Mouse (Mus musculus) heart, embryonic 10.5 days (tissue): Measurements from ENCODE around the gene Ube2o. TPM values are rescaled to one million over a fixed set of nuclear protein-coding genes. Genes with fewer than 3 reads are reported as not detected.
A peak's percentile ranks its signal among the peaks of the same experiment; 100 is the strongest.

Experiments
- DNase-seq: peaks from one replicate; pipeline ENCODE4 v3.0.0-alpha.2; 2017; ENCODE audit warnings: low spot score
- H3K27ac ChIP-seq: fragments of 300-500 bp; sonication (generic); 2 replicates; pipeline ENCODE4 v1.5.1; 2016; ENCODE audit warnings: mild to moderate bottlenecking
- H3K27me3 ChIP-seq: fragments of 300-500 bp; sonication (generic); 2 replicates; pipeline ENCODE4 v1.6.1; 2016; ENCODE audit warnings: mild to moderate bottlenecking; ENCODE audit not compliant: poor library complexity, insufficient read depth, severe bottlenecking
- H3K36me3 ChIP-seq: fragments of 300-500 bp; sonication (generic); 2 replicates; pipeline ENCODE4 v1.6.1; 2016; ENCODE audit warnings: mild to moderate bottlenecking, moderate library complexity
- H3K4me1 ChIP-seq: fragments of 300-500 bp; sonication (generic); 2 replicates; pipeline ENCODE4 v1.6.1; 2016; ENCODE audit warnings: mild to moderate bottlenecking
- H3K4me3 ChIP-seq: fragments of 300-500 bp; sonication (generic); 2 replicates; pipeline ENCODE4 v1.5.1; 2016; ENCODE audit warnings: mild to moderate bottlenecking, moderate library complexity
- H3K9me3 ChIP-seq: fragments of 300-500 bp; sonication (generic); 2 replicates; pipeline ENCODE4 v1.6.1; 2016; ENCODE audit warnings: mild to moderate bottlenecking, moderate library complexity
- WGBS: fragments of 180-500 bp; shearing (Covaris S2); methylation state at CpG from one replicate; pipeline ENCODE4 v1.1.7; 2016; 5-methylcytosine and 5-hydroxymethylcytosine counted together
- polyA plus RNA-seq: library from polyadenylated mRNA; unstranded; fragments of >200 nt; fragmentation: Nextera tagmentation; extraction: Ambion mirVana; gene quantifications from 2 replicates; pipeline ENCODE4 v1.2.1, GENCODE M21; 2016

Gene Ube2o
- polyA plus RNA-seq, 1 experiment from 2014 or later, result 10.3 TPM

DNA sequence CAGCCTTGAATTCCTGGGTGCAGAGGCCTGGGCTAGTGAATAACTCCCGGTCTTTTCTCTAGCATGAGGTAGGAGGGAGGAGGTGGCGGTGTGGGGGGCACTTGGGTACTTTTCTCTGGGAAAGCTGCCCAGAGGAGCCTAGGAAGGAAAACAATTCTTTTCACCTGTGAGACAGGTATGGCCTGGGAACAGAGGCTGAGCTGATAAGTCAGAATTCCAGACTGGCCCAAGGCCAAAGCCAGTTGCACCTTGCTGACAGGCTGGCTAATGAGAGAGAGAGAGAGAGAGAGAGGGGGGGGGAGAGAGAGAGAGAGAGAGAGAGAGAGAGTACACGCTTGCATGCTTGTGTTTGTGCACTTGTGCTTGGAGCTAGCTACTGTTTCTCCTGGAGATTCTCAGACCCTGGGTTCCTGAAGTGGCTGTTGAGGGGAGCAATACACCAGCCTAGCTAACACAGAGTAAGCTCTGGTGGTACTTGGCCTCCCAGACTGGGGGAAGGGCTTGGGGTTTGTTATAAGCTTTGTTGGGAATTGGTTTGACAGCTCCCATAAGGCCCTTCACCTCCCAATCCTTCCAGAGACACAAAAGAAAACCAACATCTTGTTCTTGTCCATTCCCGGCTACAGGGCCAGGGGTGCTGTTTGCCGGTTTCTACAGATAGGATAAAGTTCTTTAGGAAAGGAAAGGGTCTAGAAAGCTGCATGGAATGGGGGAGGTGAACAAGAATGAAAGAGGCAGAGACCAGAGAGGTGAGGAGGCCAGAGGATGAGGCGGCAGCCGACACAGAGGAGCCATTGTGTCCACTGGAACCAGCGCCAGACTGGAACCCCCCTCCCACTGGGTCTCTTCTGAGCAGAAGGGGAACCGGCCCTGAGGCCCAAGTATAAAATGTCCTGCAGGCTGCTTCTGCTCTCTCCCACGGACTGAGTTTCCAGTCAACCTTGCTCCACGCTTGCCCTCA is 50.8 kb downstream of the Ube2o start, which contains the start of gene Sphk1:
Gene Sphk1, plus strand, starts transcription at position 739 of the 961 bp plus-strand sequence.
- Histone ChIP-seq H3K4me3 (peak within 1 kb of the TSS; percentile 72), H3K4me1 (peaks cover 49% of the 10 kb centered on the region), H3K27ac (peak within 1 kb of the TSS; percentile 71), H3K36me3 (no peaks in the 10 kb centered on the region), H3K9me3 (no peaks in the 10 kb centered on the region), H3K27me3 (peaks cover 73% of the 10 kb centered on the region)
- WGBS, result 27% methylated on average over 11 of the region's 11 CpGs
- DNase-seq, result no peak

DNA sequence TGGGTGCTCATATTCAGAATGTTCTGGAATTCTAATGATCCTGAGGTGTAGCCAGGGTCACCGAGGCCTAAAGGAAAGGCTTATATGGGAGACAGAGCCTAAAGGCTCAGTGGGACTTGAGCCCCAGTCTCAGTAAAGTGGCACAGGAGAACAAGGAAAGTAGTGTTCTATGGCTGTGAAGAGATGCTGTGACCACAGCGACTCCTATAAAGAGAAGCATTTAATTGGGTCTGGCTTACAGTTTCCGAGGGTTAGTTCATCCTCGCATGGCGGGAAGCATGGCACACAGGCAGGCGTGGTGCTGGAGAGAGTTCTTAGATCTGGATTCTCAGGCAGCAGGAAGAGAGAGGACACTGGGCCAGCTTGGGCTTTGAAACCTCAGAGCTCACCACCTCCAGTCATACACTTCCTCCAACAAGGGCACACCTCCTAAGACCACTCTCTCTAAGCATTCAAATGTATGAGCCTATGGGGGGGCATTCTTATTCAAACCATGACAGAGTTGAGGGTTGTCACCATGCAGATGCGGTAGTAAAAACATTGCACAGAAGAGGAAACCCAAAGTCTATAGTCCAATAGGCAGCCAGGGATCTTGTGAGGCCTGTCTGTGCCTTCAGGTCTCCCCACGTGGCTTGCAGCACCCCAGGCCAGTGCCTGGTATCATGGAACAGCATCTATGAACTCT is 52.5 kb downstream of the Ube2o start:
- WGBS, result 74% methylated on average over 8 of the region's 8 CpGs
- peaks cover 62% of the 10 kb centered on the region for H3K27me3 ChIP-seq
- H3K27ac ChIP-seq, result no peak overlapping the region

DNA sequence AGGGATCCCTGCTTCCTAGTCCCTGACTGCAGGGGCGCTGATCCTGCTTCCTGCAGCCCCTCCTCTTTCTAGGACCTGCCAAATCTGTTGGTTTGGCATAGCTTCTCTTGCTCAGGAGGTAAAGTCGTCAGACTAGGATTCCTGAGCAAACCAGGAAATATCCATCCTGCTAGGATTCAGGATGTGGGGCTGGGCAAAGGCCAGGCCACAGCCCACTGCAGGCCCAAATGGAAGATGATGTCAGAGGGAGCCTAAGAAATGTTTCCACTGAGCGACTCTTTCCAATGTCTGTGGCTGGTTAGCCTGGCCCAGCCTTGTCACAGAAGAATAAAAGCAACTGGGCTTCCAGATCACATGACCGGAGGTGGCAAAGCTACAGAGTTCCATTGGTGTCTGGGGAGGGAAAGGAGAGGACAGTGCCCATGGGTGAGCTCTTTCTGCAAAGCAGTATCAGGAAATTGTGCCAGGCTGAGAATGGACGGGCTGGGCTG is 57.5 kb downstream of the Ube2o start:
- Histone ChIP-seq H3K9me3 (no peaks in the 10 kb centered on the region), H3K27me3 (peaks cover 21% of the 10 kb centered on the region), H3K4me1 (peaks cover 28% of the 10 kb centered on the region), H3K36me3 (no peaks in the 10 kb centered on the region), H3K4me3 (no peak overlapping the region), H3K27ac (peak overlapping the region; percentile 84)
- no peak for DNase-seq
- WGBS, result 40% methylated on average over 5 of the region's 5 CpGs

More for the DNA sequence above, 52.5 kb downstream of the Ube2o start:
- no peak for DNase-seq
- H3K9me3 ChIP-seq, result no peaks in the 10 kb centered on the region
- H3K4me3 ChIP-seq, result no peak overlapping the region
- peaks cover 43% of the 10 kb centered on the region for H3K4me1 ChIP-seq
- no peaks in the 10 kb centered on the region for H3K36me3 ChIP-seq

DNA sequence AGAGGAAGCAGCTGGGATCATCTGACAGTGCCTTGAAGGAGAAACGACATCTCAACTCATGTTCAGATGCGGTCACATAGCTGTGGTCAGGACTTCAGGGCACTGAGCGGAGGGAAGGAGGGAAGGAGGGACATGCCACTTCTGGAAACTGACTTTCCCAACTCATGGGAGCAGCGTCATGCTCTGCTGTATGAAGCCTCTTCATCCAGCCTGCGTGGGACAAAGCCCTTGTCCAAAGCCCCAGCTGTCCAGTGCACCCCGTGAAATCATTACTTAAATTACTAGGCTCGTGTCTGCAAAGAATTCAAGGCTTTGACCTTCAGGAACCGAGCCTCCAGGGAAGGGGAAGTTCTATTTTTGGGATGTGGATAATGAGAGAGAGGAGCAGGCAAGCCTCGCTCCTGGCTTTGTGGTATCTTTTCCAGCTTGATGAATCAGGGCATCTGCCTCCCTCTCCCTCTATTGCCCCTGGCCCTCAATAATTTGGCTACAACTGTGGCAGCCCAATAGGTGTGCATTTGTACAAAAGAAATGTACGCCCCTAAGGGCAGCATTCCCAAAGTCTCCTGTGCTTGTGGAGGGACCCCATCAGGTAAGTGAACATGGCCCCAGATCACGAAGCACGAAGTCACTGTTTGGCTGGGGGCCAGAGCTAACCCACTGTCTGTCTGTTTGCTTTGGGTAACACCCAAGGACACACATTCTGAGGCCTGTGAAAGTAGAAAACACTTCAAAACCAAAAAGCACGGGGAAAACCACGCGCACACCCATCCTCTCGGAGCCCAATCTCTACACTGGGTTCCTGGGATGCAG is 58.2 kb downstream of the Ube2o start:
- no peaks in the 10 kb centered on the region for H3K9me3 ChIP-seq
- DNase-seq, result no peak
- peak overlapping the region; percentile 84 for H3K27ac ChIP-seq
- H3K4me3 ChIP-seq, result no peak overlapping the region
- H3K27me3 ChIP-seq, result peaks cover 15% of the 10 kb centered on the region
- peaks cover 34% of the 10 kb centered on the region for H3K4me1 ChIP-seq
- no peaks in the 10 kb centered on the region for H3K36me3 ChIP-seq
- WGBS, result 48% methylated on average over 16 of the region's 16 CpGs

DNA sequence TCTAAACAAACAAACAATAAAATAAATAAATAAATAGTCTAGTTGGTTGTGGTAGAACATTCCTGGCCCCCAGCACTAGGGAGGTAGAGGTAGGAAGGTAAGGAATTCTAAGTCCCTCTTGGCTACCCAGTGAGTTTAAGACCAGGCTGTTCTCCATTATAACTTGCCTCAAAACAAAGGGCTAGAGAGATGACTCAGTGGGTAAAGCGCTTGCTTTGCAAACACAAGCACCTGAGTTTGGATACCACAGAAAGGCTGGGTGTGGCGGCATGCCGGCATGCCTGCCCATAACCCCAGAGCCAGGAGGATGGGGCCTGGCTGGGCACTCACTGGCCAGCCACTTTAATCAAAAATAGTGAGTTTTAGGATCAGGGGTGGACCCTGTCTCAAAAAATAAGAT is 59.2 kb downstream of the Ube2o start:
- Histone ChIP-seq H3K27me3 (peaks cover 7% of the 10 kb centered on the region; the same call in 1 of the 2 replicates), H3K27ac (peak overlapping the region; percentile 65; the same call in 1 of the 2 replicates), H3K4me1 (peaks cover 38% of the 10 kb centered on the region), H3K36me3 (no peaks in the 10 kb centered on the region), H3K9me3 (no peaks in the 10 kb centered on the region), H3K4me3 (no peak overlapping the region)
- DNase-seq, result no peak
- 86% methylated on average over 3 of the region's 3 CpGs for WGBS

DNA sequence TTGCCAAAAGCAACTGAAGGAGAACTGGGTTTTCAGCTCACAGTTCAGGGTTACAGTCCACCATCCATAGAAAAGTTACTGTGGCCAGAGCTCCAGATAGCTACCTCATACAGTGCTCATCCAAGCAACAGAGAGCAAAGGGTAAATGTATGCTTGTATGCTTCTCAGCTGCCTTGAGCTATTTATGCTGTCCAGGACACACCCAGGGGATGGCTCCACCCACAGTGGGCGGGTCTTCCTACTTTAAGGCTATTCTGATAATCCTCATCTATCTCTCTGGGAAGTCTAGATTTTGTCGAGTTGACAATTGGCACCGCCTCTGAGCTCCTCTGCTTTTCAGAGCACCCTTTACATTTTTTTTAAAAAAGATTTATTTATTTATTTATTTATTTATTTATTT is 60.1 kb downstream of the Ube2o start:
- DNase-seq, result no peak
- H3K27me3 ChIP-seq, result 0 out of 2 replicates have a peak, but pooled peaks cover 2% of the 10 kb centered on the region
- no peaks in the 10 kb centered on the region for H3K36me3 ChIP-seq
- no peak overlapping the region for H3K27ac ChIP-seq
- no peaks in the 10 kb centered on the region for H3K9me3 ChIP-seq
- 56% methylated on average over 3 of the region's 3 CpGs for WGBS
- H3K4me1 ChIP-seq, result peaks cover 38% of the 10 kb centered on the region
- H3K4me3 ChIP-seq, result no peak overlapping the region

DNA sequence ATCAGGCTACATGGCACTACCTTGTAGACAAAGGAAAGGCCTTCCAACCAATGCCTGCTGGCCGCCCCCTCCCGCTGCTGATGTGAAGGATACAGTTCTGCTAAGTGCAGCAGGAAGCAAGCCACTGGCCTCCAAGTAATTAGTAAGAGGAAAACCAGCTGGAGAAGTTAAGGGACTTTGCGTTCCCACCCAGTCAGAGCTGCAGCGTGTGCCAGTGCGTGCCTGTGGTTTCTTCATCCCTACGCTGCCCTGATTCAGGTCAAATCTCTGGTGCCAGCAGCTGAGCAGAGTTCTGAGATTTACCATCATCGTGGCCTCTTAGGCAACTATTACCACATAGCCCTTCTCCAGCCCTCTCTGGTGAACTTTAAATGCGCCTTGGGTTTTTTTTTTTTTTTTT is 62.8 kb downstream of the Ube2o start:
- 54% methylated on average over 8 of the region's 8 CpGs for WGBS
- H3K4me1 ChIP-seq, result peaks cover 38% of the 10 kb centered on the region
- peak overlapping the region; percentile 69; the same call in 1 of the 2 replicates for H3K27ac ChIP-seq
- no peak for DNase-seq
- H3K4me3 ChIP-seq, result no peak overlapping the region
- peaks cover 25% of the 10 kb centered on the region for H3K27me3 ChIP-seq
- H3K9me3 ChIP-seq, result no peaks in the 10 kb centered on the region
- H3K36me3 ChIP-seq, result no peaks in the 10 kb centered on the region

DNA sequence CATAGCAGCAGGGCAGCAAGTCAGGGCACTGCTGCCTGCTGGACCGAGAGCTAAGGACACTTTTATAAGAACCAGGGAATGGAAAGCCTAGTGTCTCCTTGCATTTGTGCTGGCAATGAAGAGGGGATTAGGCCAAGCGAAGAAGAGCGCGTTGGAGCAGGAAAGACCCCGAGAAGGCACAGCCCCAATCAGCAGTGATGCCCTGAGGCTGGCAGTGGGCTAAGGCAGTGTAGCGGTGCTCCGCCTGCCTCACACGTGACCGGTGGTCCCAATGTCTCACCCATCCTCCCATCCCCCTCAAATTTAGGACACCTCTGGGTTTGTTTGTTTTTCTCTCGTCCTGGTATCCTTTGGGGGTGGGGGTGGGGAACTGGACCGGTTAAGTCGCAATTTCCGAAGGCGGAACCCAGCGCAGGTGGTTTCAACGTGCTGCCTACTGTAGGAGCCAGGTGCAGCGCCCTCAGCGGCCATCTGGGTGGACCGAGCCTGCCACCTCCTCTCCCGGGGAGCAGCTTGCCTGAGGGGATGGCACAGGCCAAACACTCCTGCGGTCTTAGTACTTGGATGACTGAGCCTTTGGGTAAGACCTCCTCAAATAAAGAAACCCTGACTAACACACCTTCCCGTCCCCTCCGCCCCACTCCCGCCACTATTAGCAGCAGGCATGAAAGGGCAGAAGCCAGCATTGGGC is 65.8 kb downstream of the Ube2o start:
- H3K4me1 ChIP-seq, result peaks cover 23% of the 10 kb centered on the region
- 17% methylated on average over 24 of the region's 24 CpGs for WGBS
- peaks cover 25% of the 10 kb centered on the region for H3K27me3 ChIP-seq
- H3K9me3 ChIP-seq, result no peaks in the 10 kb centered on the region
- peak overlapping the region; percentile 28 for H3K4me3 ChIP-seq
- DNase-seq, result no peak
- H3K27ac ChIP-seq, result no peak overlapping the region
- no peaks in the 10 kb centered on the region for H3K36me3 ChIP-seq

DNA sequence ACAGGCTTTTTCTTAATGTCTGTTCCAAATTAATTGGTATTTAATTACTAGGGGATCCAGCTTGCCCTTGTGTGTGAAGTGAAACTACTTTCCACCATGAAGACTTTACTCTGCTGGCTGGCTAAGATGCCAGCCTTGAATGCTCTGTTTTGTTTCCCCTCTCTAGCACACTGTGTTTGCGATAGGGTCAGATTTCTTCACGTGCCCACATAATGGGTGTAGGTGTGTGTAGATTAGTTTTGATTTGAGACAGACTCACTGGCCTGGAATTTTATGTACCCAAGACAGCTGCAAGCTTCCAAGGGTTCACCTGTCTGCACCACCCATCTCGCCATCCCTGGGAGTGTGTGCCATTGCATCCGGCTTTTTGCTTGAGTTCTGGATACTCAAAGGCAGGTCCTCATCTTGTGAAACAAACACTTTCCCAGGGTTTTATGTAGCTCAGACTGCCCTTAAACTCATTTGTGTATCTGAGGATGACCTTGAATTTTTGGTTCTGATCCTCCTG is 67.7 kb downstream of the Ube2o start:
- no peak overlapping the region for H3K4me3 ChIP-seq
- H3K27me3 ChIP-seq, result peaks cover 25% of the 10 kb centered on the region
- no peaks in the 10 kb centered on the region for H3K36me3 ChIP-seq
- H3K9me3 ChIP-seq, result no peaks in the 10 kb centered on the region
- peaks cover 17% of the 10 kb centered on the region for H3K4me1 ChIP-seq
- no peak overlapping the region for H3K27ac ChIP-seq
- WGBS, result 80% methylated on average over 4 of the region's 4 CpGs
- no peak for DNase-seq

DNA sequence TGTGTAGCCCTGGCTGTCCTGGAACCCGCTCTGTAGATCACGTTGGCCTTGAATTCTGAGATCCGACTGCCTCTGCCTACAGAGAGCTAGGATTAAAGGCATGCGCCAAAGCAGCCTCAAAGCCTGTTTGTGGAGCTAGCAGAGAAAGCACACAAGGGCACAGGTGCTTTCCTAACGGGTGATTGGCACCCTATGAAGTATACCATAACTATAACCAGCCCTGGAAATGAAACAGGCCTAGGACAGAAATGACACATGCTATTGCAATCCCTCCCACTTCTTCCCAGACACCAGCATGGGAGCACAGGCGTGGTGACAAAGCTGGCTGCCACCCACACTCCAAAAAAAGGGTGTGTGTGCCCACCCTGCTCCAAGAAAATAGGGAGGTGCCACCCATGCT is 68.3 kb downstream of the Ube2o start:
- WGBS, result 78% methylated on average over 6 of the region's 6 CpGs
- no peak for DNase-seq
- Histone ChIP-seq H3K36me3 (no peaks in the 10 kb centered on the region), H3K4me1 (peaks cover 11% of the 10 kb centered on the region), H3K4me3 (no peak overlapping the region), H3K9me3 (no peaks in the 10 kb centered on the region), H3K27ac (no peak overlapping the region), H3K27me3 (peaks cover 24% of the 10 kb centered on the region)

DNA sequence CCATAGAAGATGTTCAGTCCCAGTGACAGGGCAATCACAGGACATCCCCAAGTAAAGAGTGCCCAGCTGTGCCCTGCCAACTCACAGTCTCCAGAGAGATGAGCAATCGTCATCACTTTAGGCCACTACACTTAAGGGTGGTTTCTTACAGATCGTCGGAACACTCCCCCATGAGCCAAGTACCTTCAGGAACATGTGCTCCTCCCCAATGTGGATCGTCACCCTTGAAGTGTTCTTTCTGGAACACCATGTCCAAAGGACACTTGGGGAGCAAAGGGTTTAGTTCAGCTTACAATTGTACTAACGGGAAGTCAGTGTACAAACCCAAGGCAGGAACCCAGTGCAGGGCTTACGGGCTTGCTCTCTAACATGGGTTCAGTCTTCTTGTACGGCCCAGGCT is 69.1 kb downstream of the Ube2o start:
- 92% methylated on average over 7 of the region's 7 CpGs for WGBS
- peaks cover 7% of the 10 kb centered on the region for H3K4me1 ChIP-seq
- no peaks in the 10 kb centered on the region for H3K36me3 ChIP-seq
- DNase-seq, result no peak
- H3K4me3 ChIP-seq, result no peak overlapping the region
- H3K9me3 ChIP-seq, result no peaks in the 10 kb centered on the region
- no peak overlapping the region for H3K27ac ChIP-seq
- peaks cover 22% of the 10 kb centered on the region for H3K27me3 ChIP-seq
